ENCODE assay signal across 9 mouse cellular contexts in genomic region chr9:44486335-44486734, GRCm38 (mm10). TPM values are rescaled to one million over a fixed set of nuclear protein-coding genes. Genes with fewer than 3 reads are reported as not detected.
DNase-seq lines count a peak whose midpoint lies in the region; ATAC-seq and TF ChIP-seq lines count a peak whose summit lies in the region.
"Had no signal": no experiment of that assay in that cellular context is flagged by ENCODE, and none has a peak within 500 bp of the region (broad histone marks: within the 10 kb centered on the region; RNA-seq: fewer than 3 reads in every experiment).

No protein-coding gene starts in this region.

- no peaks in the 10 kb centered on the region for H3K9me3 ChIP-seq in embryonic facial prominence, embryonic 15.5 days (replicated peaks)
- no peaks in the 10 kb centered on the region for H3K9me3 ChIP-seq in hindbrain, embryonic 13.5 days
- H3K9me3 ChIP-seq in neural tube, embryonic 14.5 days (ENCODE audit: control insufficient read depth, low read length), result no peaks in the 10 kb centered on the region

- peak overlapping the region; percentile 97 for H3K4me3 ChIP-seq in embryonic facial prominence, embryonic 15.5 days (replicated peaks)
- peak overlapping the region; percentile 90 for H3K4me3 ChIP-seq in hindbrain, embryonic 13.5 days
- H3K4me3 ChIP-seq in liver, adult 2 months (ENCODE audit: insufficient read depth, low read depth, low read length), result peak overlapping the region; percentile 88
- H3K4me3 ChIP-seq in neural tube, embryonic 14.5 days (ENCODE audit: low read depth, low read length), result peak overlapping the region; percentile 15; the same call in 1 of the 2 replicates

- TF ChIP-seq POLR2A in liver, adult 2 months (IDR thresholded peaks at IDR 0.05; ENCODE audit: extremely low read depth, insufficient read depth, low read length), result peak; percentile 40; the same call in 1 of the 2 replicates

- H3K4me2 ChIP-seq in embryonic facial prominence, embryonic 15.5 days (replicated peaks), result peak overlapping the region; percentile 83
- H3K4me2 ChIP-seq in hindbrain, embryonic 13.5 days, result peak overlapping the region; percentile 99
- peak overlapping the region; percentile 92 for H3K4me2 ChIP-seq in neural tube, embryonic 14.5 days (ENCODE audit: low read depth, low read length)

- H3K9ac ChIP-seq in embryonic facial prominence, embryonic 15.5 days, result peak overlapping the region; percentile 39; the same call in 1 of the 2 replicates
- peak overlapping the region; percentile 98 for H3K9ac ChIP-seq in hindbrain, embryonic 13.5 days
- peak overlapping the region; percentile 70 for H3K9ac ChIP-seq in liver, adult 2 months (ENCODE audit: low read depth, low read length)
- H3K9ac ChIP-seq in neural tube, embryonic 14.5 days (replicated peaks; ENCODE audit: low read depth, low read length), result no peak overlapping the region

- H3K27ac ChIP-seq in embryonic facial prominence, embryonic 15.5 days (replicated peaks), result peak overlapping the region; percentile 96
- H3K27ac ChIP-seq in hindbrain, embryonic 13.5 days, result peak overlapping the region; percentile 88
- peak overlapping the region; percentile 96 for H3K27ac ChIP-seq in liver, adult 2 months (replicated peaks; ENCODE audit: insufficient read depth, low read depth, low read length)
- no peak overlapping the region; the same call in 1 of the 2 replicates for H3K27ac ChIP-seq in neural tube, embryonic 14.5 days (ENCODE audit: low read depth, low read length)

- no peaks in the 10 kb centered on the region for H3K36me3 ChIP-seq in embryonic facial prominence, embryonic 15.5 days
- H3K36me3 ChIP-seq in hindbrain, embryonic 13.5 days, result no peaks in the 10 kb centered on the region
- H3K36me3 ChIP-seq in liver, adult 2 months (ENCODE audit: control insufficient read depth, insufficient read depth, low read length), result no peaks in the 10 kb centered on the region
- H3K36me3 ChIP-seq in neural tube, embryonic 14.5 days (ENCODE audit: control insufficient read depth, insufficient read depth, low read length), result no peaks in the 10 kb centered on the region

- TF ChIP-seq CTCF in liver, adult 2 months (IDR thresholded peaks at IDR 0.05; ENCODE audit: low read depth, low read length), result no peak

- H3K4me1 ChIP-seq in embryonic facial prominence, embryonic 15.5 days, result peaks cover 83% of the 10 kb centered on the region
- peaks cover 87% of the 10 kb centered on the region for H3K4me1 ChIP-seq in hindbrain, embryonic 13.5 days (replicated peaks)
- peaks cover 32% of the 10 kb centered on the region for H3K4me1 ChIP-seq in liver, adult 2 months (ENCODE audit: control insufficient read depth, insufficient read depth, low read length)
- H3K4me1 ChIP-seq in neural tube, embryonic 14.5 days (ENCODE audit: control insufficient read depth, insufficient read depth, low read length), result peaks cover 70% of the 10 kb centered on the region

- DNase-seq in retina, postnatal 1 day, result peak; percentile 76
- DNase-seq in retina, embryonic 14.5 days (ENCODE audit: low spot score), result no peak
- DNase-seq in liver, adult 2 months (ENCODE audit: extremely low read depth, low read depth, low spot score), result peak; percentile 81
- DNase-seq in right cerebral cortex, postnatal 25 days, result no peak
- no peak for DNase-seq in right cerebral cortex, postnatal 10 days (ENCODE audit: low spot score in 2 of 2)

- peaks cover 20% of the 10 kb centered on the region; the same call in 1 of the 2 replicates for H3K79me2 ChIP-seq in liver, adult 2 months (ENCODE audit: control insufficient read depth, insufficient read depth, low read length)

- 12% methylated on average over 3 of the region's 3 CpGs for WGBS in embryonic facial prominence, embryonic 15.5 days
- WGBS in hindbrain, embryonic 13.5 days, result 13% methylated on average over 3 of the region's 3 CpGs
- WGBS in liver, adult 2 months, result 6% methylated on average over 3 of the region's 3 CpGs
- WGBS in neural tube, embryonic 14.5 days, result 12% methylated on average over 3 of the region's 3 CpGs

- H3K27me3 ChIP-seq in embryonic facial prominence, embryonic 15.5 days, result no peaks in the 10 kb centered on the region
- H3K27me3 ChIP-seq in hindbrain, embryonic 13.5 days, result no peaks in the 10 kb centered on the region
- H3K27me3 ChIP-seq in liver, adult 2 months (ENCODE audit: control insufficient read depth, insufficient read depth, low read length), result no peaks in the 10 kb centered on the region
- H3K27me3 ChIP-seq in neural tube, embryonic 14.5 days (ENCODE audit: control insufficient read depth, insufficient read depth, low read length), result no peaks in the 10 kb centered on the region

- no peak for ATAC-seq in embryonic facial prominence, embryonic 15.5 days (ENCODE audit: insufficient number of reproducible peaks, low FRiP score, low TSS enrichment, low read depth)
- ATAC-seq in hindbrain, embryonic 13.5 days (ENCODE audit: low FRiP score), result no peak
- no peak for ATAC-seq in neural tube, embryonic 14.5 days (ENCODE audit: low read depth)

RNA-seq across cellular contexts. Expression of gene Bcl9l, which starts 3.7 kb away (rescaled TPM):
- polyA plus RNA-seq in embryonic facial prominence, embryonic 15.5 days (2015; fragmentation: Nextera tagmentation; extraction: Ambion mirVana), result 21.2 and 21.8 TPM in 2 replicates
- polyA plus RNA-seq in hindbrain, embryonic 13.5 days (2015; fragmentation: Nextera tagmentation; extraction: Ambion mirVana), result 8.6 TPM in 2 replicates
- 5.4 and 5.9 TPM in 2 replicates for total RNA-seq in liver, adult 2 months (2014; rRNA removed)
- polyA plus RNA-seq in liver, adult 2 months (2012; rRNA removed), result 26.0 and 27.9 TPM in 2 replicates
- 11.5 and 12.3 TPM in 2 replicates for polyA plus RNA-seq in neural tube, embryonic 14.5 days (2014; fragmentation: Nextera tagmentation; extraction: Ambion mirVana)

RNA-seq across cellular contexts. Expression of gene Upk2, which starts 31.6 kb away (rescaled TPM):
- 2.1 and 3.3 TPM in 2 replicates for polyA plus RNA-seq in embryonic facial prominence, embryonic 15.5 days (2015; fragmentation: Nextera tagmentation; extraction: Ambion mirVana)
- not detected in 2 replicates for polyA plus RNA-seq in hindbrain, embryonic 13.5 days (2015; fragmentation: Nextera tagmentation; extraction: Ambion mirVana)
- total RNA-seq in liver, adult 2 months (2014; rRNA removed), result not detected in 2 replicates
- polyA plus RNA-seq in liver, adult 2 months (2012; rRNA removed), result not detected in 2 replicates
- polyA plus RNA-seq in neural tube, embryonic 14.5 days (2014; fragmentation: Nextera tagmentation; extraction: Ambion mirVana), result not detected in 2 replicates
- total RNA-seq: layer of hippocampus, postnatal 10 days had no signal

RNA-seq across cellular contexts. Expression of gene Foxr1, which starts 45.4 kb away (rescaled TPM):
- not detected in 2 replicates for polyA plus RNA-seq in embryonic facial prominence, embryonic 15.5 days (2015; fragmentation: Nextera tagmentation; extraction: Ambion mirVana)
- polyA plus RNA-seq in hindbrain, embryonic 13.5 days (2015; fragmentation: Nextera tagmentation; extraction: Ambion mirVana), result not detected in 2 replicates
- not detected in 2 replicates for total RNA-seq in liver, adult 2 months (2014; rRNA removed)
- polyA plus RNA-seq in liver, adult 2 months (2012; rRNA removed), result not detected in 2 replicates
- not detected in 2 replicates for polyA plus RNA-seq in neural tube, embryonic 14.5 days (2014; fragmentation: Nextera tagmentation; extraction: Ambion mirVana)
- total RNA-seq: layer of hippocampus, postnatal 10 days had no signal

Comparison
In these comparisons a context has a peak if more than half of its experiments do, and no peak if none do; other contexts are left out.
1. DNase-seq: peak in retina, postnatal 1 day (single experiment) and liver, adult 2 months (single experiment); none in retina, embryonic 14.5 days (single experiment), right cerebral cortex, postnatal 25 days (single experiment) and right cerebral cortex, postnatal 10 days (0 of 2).
2. H3K4me3 ChIP-seq: peak in every context shown above with its lines; median percentile 97 in embryonic facial prominence, embryonic 15.5 days; 90 in hindbrain, embryonic 13.5 days; 88 in liver, adult 2 months; 15 in neural tube, embryonic 14.5 days.
3. Peak in every context shown above with its lines, with median percentiles within 50 percentile points of each other: H3K4me2 ChIP-seq.